Mouse (Mus musculus) adrenal gland, adult 18-20 months (tissue): ENCODE measurements at regions not wholly inside any gene's neighbourhood (a gene's known extent, or its start where the extent isn't known, plus 50 kb on each side); places are given as distances from the start of the nearest gene placed in this dataset.

Experiments used
- DNase-seq, 2 experiments: peaks; one replicate each; pipeline ENCODE4 v3.0.0; 2021 to 2022; ENCODE audit warnings: low spot score in 2 of 2

DNA sequence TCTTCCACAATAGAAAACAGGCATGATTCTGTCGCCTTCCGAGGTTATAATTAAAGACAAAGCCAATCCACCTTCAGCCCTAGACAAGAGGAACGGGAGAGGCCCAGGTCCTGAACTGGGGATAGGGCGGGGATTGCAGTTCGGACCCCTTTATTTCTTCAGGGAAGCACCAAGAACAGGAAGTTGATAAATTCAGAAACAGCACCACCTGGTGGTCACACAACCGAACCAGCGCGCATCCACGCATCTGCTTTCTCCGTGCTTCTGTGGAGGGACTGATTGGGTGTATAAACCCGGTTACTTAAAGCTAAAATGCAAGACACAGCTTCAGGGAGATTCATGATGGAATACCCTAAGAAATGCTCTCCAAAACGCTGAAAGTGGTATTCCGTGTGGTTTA lies 233.2 kb downstream of the Rps15a start:
- DNase-seq: peak; percentile 65 to 74

DNA sequence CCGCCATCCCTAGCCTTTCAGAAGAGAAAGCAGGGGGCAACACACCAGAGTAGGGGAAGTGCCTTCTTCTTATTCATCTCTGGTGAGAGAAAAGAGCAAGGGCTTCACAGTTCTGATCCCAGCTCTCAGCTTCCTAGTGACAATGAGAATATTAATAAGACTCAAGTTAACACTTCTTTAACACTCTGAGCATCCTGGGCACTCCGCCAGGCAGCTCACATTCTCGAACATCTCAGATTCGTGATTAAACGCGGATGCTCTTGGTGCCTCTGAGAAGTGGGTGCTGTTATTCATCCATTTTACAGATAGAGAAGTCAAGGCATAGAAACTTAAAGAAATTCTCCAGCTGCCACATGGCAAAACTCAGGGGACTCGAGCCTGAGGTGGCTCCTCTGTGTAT lies 237.1 kb downstream of the Rps15a start:
- DNase-seq: no peak

DNA sequence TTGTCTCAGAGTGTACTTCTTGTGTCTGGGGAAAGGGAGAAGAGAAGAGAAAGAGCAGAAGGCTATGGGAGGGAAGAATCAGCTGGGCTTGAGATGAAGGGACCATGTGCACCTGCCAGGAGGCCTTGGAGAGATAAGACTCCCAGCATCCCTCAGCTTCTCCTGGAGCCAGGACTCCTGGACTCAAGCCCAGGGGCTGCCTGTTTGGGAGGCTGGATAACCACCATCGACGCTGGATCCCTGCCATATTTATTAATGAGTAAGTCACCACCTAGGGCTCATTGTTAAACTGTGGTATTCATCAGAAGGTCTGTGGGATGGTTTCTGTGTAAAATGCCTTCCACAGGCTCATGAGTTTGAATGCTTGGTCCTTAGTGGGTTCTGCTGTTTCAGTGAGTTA lies 240.7 kb downstream of the Rps15a start:
- DNase-seq: no peak

DNA sequence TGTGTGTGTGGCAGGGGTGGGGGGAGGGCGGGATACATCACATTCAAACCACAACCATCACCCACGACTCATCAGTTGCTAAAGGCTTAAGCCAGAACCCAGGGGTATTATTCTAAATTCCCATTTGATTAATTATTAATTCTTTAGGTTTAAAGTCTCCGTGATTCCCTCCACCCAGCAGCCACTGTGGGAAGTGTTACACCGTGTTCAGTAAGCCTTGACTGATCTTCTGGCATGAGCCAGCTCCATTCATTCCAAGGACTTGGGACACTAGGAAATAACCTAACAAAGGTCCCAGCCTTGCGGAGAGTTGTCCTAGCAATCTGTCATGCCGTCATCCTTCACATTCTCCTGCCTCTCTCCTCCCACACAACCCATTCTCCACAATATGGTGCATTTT lies 256.6 kb downstream of the Rps15a start:
- no peak for DNase-seq

DNA sequence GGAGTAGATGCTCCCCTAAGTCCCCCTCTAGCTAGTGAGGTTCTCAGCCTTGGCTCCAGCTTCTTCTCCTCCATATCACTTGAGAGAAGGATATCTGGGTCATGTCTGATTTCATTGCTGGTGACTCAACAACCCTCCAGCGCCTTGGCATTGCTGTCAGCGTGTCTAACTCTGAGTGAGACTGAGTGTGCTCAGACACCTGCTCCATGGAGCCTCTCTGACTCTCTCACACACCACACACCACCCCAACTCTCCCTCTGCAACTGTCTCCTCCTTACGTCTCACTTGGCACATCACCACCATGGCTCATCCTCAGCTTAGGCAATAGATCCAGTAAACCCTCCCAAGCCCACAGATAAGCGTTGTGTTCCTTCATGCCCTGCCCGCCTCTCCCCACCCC lies 260.0 kb downstream of the Rps15a start:
- DNase-seq: no peak

DNA sequence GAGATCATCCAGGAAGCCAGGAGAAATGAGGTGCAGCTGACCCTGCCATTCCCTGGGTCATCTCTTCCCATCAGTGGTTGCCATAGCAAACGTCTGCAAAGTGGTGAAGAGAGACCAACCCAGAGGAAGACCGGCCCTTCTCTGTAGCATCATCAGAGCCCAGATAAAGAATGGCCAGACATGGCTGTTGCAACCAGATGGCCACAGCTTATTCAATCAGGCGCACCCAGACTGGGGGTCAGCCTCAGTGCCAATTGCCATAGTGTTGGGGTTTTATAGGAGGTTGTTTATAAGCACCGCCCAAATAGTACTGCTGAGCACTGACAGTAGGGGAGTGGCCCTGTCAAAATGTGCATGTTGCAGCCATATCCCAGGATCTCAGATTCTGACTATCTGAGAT lies 262.3 kb downstream of the Rps15a start:
- DNase-seq: no peak

DNA sequence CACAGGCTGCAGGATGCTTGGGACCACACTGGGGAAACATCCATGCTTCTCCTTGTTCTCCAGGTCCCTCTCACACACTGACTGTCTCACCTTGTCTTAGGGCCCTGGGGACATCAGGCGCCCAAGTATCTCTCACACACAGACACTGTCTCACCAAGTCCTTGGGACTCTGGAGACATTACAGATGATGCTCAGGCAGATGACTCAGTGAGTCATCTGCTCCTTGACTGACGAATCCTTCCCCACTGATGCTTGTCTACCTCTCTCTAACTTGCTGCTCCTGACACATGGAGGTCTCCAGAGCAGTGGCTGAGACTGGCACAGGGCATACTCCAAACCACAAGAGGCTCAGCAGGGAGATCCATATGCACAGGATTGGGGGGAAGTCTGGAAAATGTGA lies 263.1 kb downstream of the Rps15a start:
- no peak for DNase-seq

DNA sequence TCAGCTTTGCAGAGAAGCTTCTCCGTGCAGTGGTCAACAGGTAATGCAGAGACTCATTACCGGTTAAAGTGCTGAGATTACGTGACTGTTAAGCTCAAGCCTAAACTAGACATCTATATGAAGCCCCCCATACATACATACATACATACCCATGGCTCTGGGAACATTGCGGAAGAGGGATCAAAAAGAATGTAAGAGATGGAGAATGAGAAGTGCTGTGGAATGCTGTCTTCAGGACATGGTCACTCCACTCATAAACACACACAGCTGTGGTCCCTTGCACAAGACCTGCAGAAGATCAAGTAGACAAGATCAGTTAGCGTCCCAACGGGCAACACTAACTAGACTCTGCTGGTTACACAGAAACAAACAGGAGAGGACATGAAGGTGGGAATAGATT lies 265.2 kb downstream of the Rps15a start:
- no peak for DNase-seq

DNA sequence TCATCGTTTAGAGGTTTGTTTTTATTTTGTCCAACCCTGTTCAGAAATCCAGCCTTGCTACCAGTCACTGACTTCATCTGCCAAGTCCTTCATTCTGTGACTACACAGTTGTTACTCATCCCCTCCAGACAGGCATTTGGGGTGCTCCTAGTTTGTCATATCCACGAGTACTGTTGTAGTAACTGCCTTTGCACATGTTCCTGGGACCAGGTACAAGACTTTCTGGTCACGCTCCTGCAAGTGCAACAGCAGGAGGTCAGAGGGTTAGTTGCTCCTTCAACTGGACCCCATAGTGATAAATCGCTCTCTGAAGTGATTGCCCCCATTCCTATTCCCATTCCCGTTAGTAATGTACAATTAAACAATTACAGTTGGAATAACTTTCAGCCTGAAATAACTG lies 269.9 kb downstream of the Rps15a start:
- no peak for DNase-seq

DNA sequence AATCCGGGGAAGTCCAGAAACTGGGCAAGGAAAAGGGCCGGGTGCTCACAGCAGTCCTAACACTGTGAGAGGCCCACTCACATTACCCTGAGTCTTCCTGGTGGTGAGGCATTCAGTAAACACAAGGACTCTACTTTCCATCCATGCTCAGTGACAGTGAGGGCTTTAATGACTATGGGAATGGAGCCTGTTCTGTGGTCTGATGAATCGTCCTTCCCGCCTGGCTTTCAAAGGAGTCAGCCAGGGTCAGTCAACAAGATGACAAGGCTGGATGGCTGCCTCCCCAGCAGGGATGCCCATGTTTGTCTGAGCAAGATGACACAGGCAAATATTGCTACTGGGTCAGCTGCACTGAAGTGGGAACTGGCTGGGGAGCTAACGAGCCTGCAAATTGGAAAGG lies 273.2 kb downstream of the Rps15a start:
- no peak for DNase-seq

DNA sequence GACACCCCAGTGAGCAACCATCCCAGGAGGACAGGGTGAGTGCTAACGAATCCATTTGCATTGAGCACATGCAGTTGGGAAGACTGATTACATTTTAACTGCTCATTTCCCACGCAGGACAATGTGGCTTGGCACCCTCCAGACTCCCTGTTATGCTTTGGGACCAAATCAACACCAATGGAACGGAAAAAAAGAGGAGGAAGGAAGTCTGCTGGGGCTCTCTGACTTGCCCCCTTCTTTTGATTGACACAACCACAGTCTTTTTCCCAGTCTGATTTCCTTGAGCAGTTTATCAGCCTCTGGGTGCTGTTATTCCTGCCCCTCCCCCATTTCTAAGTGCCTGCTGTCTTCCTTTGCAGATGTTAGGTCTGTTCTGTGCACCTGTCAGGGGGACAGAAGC lies 321.0 kb downstream of the Rps15a start:
- no peak for DNase-seq

DNA sequence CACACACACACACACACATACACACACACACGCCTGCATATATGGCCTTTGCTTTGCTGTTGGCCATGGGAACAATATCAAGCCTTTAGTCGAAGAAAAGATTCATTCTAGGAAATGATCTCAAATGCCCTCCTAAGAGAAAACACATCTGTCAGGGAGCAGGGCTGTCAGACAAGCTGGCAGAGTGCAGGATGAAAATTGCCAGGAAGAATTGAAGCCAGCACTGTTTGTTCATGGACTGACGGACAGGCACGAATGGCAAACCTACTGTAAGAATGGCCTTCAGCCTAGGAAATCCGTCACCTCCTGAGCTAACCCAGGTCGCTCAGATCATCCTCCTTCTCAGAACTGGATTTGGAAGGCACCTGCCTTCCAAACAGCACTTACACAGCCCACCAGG lies 322.0 kb downstream of the Rps15a start:
- DNase-seq: no peak

DNA sequence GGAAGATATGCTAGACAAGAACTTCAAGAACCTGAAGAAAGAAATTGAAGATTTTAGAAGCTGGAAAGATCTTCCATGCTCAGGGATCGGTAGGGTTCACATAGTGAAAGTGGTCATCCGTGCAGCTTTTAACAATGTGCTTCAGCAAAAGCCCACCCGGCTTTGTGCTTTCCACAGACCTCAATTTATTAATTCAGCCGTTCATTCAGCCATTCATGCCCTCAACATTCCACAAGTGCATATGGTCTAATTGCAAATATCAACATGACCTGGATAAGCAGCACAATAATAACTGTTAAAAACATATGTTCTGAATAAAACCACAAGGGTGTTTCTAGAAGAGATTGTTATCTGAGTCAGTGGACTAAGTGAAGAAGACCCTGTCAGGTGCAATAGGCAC lies 323.5 kb downstream of the Rps15a start:
- no peak for DNase-seq

DNA sequence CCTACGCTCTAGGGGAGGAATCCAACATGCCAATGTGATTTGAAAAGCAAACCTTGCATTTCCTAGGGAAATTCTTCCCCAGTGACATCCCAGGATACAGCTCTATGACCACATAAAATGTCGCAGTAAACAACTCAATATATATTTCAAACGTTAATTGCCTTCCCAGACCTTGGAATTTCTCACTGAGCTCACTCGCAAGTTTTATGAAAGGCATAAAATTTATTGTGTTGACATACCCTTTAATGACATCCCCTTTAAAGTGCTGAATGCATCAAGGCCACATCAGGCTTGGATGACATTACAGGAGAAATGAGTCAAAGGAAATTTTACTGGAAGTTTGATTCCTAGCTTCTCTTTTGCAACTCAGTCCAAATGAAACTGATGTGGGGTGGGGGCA lies 337.0 kb downstream of the Rps15a start:
- no peak for DNase-seq

DNA sequence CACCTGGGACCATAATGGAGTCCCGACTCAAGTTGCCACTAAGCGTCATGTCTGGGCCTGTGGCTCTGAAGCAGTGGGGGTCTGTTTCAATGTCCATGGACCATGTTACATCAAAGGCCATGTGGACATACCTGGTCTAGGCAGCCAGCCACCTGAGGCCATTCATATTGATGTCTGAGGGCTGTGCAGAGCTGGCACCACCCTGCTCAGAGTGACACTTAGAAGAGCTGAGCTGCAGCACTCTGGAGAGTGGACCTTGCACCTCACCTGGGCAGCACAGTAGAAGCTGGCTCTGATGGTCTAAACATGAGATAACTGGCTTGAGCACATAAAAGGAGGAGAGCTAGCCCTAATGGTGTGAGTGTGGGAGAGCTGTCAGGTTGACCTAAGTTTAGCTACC lies 338.1 kb downstream of the Rps15a start:
- no peak for DNase-seq

DNA sequence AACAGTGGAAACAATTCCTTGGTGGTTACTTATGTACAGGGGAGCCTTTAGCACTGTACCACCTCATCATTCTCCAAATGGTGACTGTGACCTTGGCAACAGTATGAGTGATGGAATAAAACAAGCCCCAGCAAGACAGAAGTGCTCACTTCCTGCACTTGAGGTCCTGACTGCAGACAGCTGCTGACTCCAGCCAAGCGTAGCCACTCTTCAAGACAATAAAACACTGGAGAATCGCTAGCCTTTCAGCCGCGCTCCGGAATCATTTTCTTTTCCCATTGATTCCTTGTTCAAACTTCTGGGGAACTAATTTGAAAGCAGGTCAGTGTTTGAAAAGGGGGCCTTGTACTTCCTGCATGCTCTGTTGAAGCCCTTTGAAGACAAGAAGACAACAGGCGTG lies 344.2 kb downstream of the Rps15a start:
- no peak for DNase-seq

DNA sequence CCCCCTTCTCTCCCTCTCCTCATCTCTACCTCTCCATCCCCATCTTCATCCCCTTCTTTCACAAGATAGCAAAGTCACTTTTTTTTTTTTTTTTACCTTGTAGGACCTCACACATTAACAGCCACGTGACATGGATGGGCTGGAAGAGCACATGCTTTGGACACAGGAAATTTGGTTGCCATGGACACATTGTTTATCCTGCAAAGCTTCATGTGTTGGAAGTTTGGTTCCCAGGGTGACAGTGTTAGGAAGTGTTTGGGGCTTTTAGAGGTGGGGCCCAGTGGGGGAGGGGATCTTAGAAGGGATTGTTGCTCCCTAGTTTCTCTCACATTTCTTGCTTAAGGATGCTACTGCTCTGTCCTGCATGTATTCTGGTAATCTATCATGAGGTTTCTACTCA lies 356.5 kb downstream of the Rps15a start:
- DNase-seq: no peak

DNA sequence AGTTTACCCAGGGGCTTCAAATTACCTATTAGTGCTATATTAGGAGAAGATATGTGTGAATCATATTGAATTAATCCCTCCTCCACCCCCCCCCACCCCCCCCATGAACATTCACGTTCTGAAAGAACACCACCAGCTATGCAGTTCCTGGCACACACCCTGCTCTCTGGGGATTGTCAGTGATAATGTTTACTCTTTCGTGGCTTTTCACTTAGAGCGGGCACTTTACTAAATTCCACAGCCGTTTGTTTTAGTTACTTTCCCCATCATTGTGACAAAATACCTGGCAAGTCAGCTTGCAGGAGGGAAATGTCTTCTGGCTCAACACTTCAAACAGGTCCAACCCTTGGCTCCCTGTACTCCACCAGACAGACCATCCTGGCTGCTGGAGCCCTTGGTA lies 359.0 kb downstream of the Rps15a start:
- no peak for DNase-seq

DNA sequence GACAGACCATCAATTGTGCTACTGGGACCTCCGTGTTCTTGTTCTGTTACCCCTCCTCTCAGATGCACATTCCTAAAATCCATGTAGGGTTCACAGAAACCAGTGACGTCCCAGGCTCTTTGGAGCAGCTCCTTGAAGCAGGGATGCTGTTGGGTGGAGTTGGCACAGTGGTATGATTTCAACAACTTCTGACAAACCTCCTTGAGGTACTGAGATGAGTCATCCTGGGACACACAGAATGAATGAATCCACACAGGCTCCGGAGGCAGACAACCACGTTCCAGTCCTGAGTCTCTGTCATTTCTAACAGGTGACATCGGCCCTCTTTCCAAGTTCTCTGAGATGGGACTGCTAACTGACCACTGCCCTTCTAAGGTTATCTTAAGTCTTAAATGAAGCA lies 360.2 kb downstream of the Rps15a start:
- DNase-seq: no peak

DNA sequence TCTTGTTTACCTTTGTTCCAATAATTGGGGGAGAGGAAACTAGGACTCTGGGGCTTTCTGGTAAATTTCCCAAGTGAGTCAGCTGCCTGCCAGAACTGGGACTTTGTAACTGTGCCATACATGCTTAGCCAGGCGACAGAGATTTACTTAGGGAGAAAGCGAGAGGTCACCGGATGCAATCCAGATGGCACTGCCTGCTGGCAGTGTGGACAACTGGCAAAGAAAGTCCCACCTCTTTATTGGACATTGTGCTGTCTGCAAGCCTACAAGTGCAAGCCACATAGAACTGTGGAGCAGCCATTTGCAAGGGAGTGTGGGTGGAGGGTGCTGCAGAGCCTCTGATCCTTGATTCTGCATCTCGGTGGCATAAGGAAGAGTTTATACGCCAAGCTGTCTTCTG lies 362.7 kb downstream of the Rps15a start:
- peak in 1 of 2 experiments; percentile 22 for DNase-seq

DNA sequence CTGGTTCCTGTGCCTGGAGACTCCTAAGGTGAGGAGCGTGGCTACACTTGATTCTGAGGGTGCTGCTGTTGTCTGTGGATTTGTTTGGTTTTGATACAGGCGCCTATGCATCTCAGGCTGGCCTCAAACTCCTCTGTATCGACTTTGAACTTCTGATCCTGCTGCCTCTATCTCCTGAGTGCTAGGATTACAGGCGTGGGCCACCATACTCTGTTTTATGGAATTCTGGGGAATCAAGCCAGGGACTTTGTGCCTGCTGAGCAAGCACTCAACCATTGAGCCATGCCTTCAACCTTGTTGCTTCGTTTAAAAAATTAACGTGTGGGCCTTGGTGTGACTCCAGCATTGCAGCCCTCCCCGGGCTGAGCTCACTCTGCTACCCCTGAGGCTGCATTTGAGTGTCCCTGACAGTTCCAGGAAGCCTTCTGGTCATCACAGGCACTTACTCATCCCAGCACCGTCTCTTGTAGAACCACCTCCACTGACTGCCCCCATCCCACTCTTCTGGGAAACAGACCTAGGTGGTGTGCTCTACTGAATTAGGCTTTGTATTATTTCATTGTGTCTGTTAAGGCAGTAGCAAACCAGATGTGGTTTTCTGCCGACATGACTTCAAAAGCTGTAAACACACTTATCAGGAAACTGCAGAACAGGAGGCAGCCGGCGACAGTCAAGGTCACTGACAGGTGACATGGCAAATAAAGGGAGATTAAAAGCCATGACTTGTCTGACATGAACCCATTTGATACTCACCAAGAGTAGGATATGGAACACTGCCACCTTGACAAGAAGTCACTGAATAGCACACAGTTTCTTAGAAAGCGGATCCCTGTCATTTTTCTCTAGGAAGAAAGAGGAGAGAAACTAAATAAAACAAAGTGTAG lies 363.4 kb downstream of the Rps15a start:
- no peak for DNase-seq

DNA sequence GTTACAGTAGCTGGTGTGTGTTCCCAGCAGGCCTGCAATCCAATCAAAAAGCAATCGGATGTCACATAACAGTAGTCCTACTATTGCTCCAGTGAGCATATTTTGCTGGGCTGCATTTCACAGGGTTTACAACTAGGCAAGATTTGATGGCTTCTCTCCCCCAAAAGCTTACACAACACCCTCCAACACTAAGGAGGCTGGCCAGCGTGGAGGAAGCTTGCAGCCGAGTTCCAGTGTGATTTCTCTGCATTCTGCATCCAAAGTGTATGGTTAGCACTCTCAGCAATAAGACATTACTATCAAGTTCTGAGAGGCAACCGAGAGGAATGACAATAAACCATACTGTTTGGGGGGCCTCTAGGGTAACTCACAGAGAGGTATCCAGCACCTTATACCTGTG lies 367.2 kb downstream of the Xylt1 start:
- no peak for DNase-seq

DNA sequence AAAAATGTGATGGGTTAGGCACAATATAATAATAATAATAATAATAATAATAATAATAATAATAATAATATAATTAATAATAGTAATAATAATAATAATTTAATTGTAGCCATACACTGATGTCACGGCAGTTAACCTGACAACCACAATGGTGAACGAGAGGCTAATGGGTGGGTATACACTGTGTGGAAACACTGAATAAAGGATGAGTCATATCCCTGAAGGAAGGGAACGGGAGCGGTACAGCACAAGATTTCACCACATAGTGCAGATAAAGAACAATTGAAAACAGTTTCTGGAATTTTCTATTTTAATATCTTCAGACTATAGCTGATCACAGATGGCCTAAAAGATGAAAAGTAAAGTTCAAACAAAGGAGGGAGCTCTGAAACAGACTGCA lies 365.6 kb downstream of the Xylt1 start:
- no peak for DNase-seq
